Mouse (Mus musculus) heart, embryonic 15.5 days (tissue): ENCODE data around the gene Nrxn3. TPM values are rescaled to one million over a fixed set of nuclear protein-coding genes. Genes with fewer than 3 reads are reported as not detected.
A peak's percentile ranks its signal among the peaks of the same experiment; 100 is the strongest.

Source experiments
- ATAC-seq: fragments of 200-750 bp; cut with Nextera tagmentation; replicated peaks from 2 replicates; pipeline ENCODE4 v1.8.0; 2017; ENCODE audit warnings: low read depth, moderate TSS enrichment; ENCODE audit not compliant: insufficient number of reproducible peaks, insufficient read depth, low FRiP score
- H3K27ac ChIP-seq: fragments of 300-500 bp; sonication (generic); 2 replicates; pipeline ENCODE4 v1.5.1; 2015; ENCODE audit warnings: mild to moderate bottlenecking, inconsistent platforms
- H3K27me3 ChIP-seq: fragments of 300-500 bp; sonication (generic); 2 replicates; pipeline ENCODE4 v1.6.1; 2015; ENCODE audit warnings: inconsistent platforms
- H3K36me3 ChIP-seq: fragments of 300-500 bp; sonication (generic); 2 replicates; pipeline ENCODE4 v1.6.1; 2015; ENCODE audit warnings: mild to moderate bottlenecking, inconsistent platforms
- H3K4me1 ChIP-seq: fragments of 300-500 bp; sonication (generic); replicated peaks from 2 replicates; pipeline ENCODE4 v1.6.1; 2015; ENCODE audit warnings: inconsistent platforms
- H3K4me2 ChIP-seq: fragments of 300-500 bp; sonication (generic); 2 replicates; pipeline ENCODE4 v1.6.1; 2015; ENCODE audit warnings: inconsistent platforms, mild to moderate bottlenecking, moderate library complexity
- H3K4me3 ChIP-seq: fragments of 300-500 bp; sonication (generic); 2 replicates; pipeline ENCODE4 v1.5.1; 2015; ENCODE audit warnings: mild to moderate bottlenecking, inconsistent platforms
- H3K9ac ChIP-seq: fragments of 300-500 bp; sonication (generic); 2 replicates; pipeline ENCODE4 v1.6.1; 2015; ENCODE audit warnings: mild to moderate bottlenecking, inconsistent platforms
- H3K9me3 ChIP-seq: fragments of 300-500 bp; sonication (generic); replicated peaks from 2 replicates; pipeline ENCODE4 v1.6.1; 2016; ENCODE audit warnings: inconsistent platforms
- WGBS: fragments of 180-500 bp; shearing (Covaris S2); methylation state at CpG from one replicate; pipeline ENCODE4 v1.1.7; 2015; ENCODE audit warnings: mixed read lengths; 5-methylcytosine and 5-hydroxymethylcytosine counted together
- polyA plus RNA-seq: library from polyadenylated mRNA; unstranded; fragments of >200 nt; fragmentation: Nextera tagmentation; extraction: Ambion mirVana; gene quantifications from 2 replicates; pipeline ENCODE4 v1.2.1, GENCODE M21; 2015

The Nrxn3 gene
- polyA plus RNA-seq, 1 experiment from 2014 or later: 1.1 TPM

DNA sequence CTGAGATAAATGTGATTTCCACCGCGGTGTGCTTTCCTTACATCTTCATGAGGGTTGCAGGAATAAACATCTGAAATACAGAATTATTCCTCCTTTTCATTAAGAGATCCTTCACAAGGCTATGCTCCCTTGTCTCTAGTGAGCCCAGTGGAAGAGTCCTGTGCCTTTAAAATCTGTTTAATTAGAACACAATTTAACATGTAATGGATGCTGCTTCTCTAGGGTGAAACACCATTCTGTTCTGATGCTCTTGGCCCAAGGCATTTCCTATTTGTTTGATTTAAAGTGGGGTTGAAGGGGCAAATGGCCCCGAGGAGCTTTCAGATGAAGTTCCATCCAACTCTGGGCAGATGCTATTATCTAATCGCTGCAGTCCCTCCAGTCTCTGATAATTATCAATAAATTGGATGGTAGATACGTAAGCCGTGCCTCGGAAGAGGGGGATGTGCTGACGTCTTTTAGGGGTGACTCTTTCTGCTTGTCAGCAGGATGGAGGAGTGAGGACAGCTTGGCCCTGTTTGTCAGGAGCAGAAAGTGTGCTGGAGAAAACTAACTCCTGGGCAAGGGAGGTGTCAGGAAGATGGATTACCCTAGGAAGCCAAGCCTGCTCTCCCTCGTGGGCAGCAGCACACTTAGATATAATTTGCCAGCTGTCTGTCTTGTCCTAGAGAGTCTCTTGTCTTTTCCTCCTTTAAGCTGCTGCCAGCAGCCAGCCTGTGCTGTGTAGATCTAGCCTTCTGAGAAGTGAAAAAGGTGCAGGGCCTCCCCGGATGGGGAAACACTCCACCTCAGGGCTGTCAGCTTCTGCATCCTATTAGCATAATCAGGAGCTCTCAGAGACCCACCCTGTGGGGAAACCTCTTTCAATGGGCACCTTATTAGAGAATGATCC, 1041.8 kb downstream of the Nrxn3 start:
- 28% methylated on average over 10 of the region's 10 CpGs for WGBS
- no peaks in the 10 kb centered on the region for H3K36me3 ChIP-seq
- no peaks in the 10 kb centered on the region for H3K9me3 ChIP-seq
- ATAC-seq: no peak
- no peak overlapping the region for H3K4me2 ChIP-seq
- H3K4me3 ChIP-seq: no peak overlapping the region
- H3K4me1 ChIP-seq: no peaks in the 10 kb centered on the region
- H3K9ac ChIP-seq: no peak overlapping the region
- no peak overlapping the region for H3K27ac ChIP-seq
- no peaks in the 10 kb centered on the region for H3K27me3 ChIP-seq

GRCm38 (mm10) chr12:89765179-89765578, 1042.5 kb downstream of the Nrxn3 start:
- Histone ChIP-seq H3K4me1 (no peaks in the 10 kb centered on the region), H3K4me3 (no peak overlapping the region), H3K27me3 (no peaks in the 10 kb centered on the region), H3K36me3 (no peaks in the 10 kb centered on the region), H3K4me2 (no peak overlapping the region), H3K27ac (no peak overlapping the region), H3K9me3 (no peaks in the 10 kb centered on the region), H3K9ac (no peak overlapping the region)
- no peak for ATAC-seq
- WGBS: 81% methylated on average over 2 of the region's 2 CpGs

DNA sequence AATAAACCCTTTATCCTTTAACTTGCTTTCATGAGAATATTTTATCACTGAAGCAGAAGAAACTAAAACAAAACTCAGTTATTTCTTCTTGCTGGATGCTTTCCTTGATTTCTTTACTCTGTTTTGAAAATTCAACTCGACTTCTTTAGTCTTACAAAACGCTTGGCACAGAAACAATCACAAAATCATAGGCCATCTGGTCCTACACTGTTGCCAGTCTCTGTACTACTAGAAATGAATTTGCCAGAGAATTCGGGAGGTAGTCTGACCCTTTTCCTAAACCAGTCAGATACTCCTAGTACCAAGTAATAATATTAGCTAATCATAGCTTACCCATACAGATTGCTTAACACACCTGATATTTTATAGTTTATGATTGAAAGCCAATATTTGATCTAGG, 1066.1 kb downstream of the Nrxn3 start:
- H3K4me1 ChIP-seq: no peaks in the 10 kb centered on the region
- 65% methylated on average over 3 of the region's 3 CpGs for WGBS
- no peak overlapping the region for H3K4me3 ChIP-seq
- H3K36me3 ChIP-seq: no peaks in the 10 kb centered on the region
- H3K9ac ChIP-seq: no peak overlapping the region
- no peaks in the 10 kb centered on the region for H3K27me3 ChIP-seq
- no peak overlapping the region for H3K4me2 ChIP-seq
- no peak overlapping the region for H3K27ac ChIP-seq
- no peaks in the 10 kb centered on the region for H3K9me3 ChIP-seq
- ATAC-seq: no peak

DNA sequence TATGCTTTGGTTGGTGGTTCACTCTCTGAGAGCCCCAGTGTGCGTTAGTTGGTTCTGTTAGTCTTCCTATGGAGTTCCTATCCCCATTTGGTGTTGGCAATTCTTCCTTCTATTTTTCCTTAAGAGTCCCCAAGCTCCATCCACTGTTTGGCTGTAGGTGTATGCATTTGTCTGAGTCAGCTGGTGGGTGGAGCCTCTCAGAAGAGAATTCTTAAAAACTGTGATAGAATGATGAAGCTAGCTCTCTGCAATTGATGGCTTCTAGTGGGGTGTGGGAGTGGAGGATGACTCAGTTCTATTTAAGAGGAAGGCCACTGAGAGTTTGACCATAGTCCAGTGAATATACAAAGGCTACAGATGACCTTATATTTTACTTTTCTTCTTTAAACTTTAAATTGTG, 1067.3 kb downstream of the Nrxn3 start:
- no peak for ATAC-seq
- no peak overlapping the region for H3K27ac ChIP-seq
- H3K4me3 ChIP-seq: no peak overlapping the region
- H3K9ac ChIP-seq: no peak overlapping the region
- no peaks in the 10 kb centered on the region for H3K36me3 ChIP-seq
- no peaks in the 10 kb centered on the region for H3K9me3 ChIP-seq
- no peak overlapping the region for H3K4me2 ChIP-seq
- WGBS: 97% methylated on average over 1 of the region's 1 CpGs
- no peaks in the 10 kb centered on the region for H3K27me3 ChIP-seq
- no peaks in the 10 kb centered on the region for H3K4me1 ChIP-seq

GRCm38 (mm10) chr12:89791829-89792228, 1069.2 kb downstream of the Nrxn3 start:
- Histone ChIP-seq H3K4me2 (no peak overlapping the region), H3K36me3 (no peaks in the 10 kb centered on the region), H3K9ac (no peak overlapping the region), H3K4me1 (no peaks in the 10 kb centered on the region), H3K27me3 (no peaks in the 10 kb centered on the region), H3K4me3 (no peak overlapping the region), H3K27ac (no peak overlapping the region), H3K9me3 (no peaks in the 10 kb centered on the region)
- WGBS: 62% methylated on average over 3 of the region's 3 CpGs
- no peak for ATAC-seq

GRCm38 (mm10) chr12:89794741-89795140, 1072.1 kb downstream of the Nrxn3 start:
- H3K9me3 ChIP-seq: no peaks in the 10 kb centered on the region
- H3K4me2 ChIP-seq: no peak overlapping the region
- no peak overlapping the region for H3K27ac ChIP-seq
- no peaks in the 10 kb centered on the region for H3K4me1 ChIP-seq
- 85% methylated on average over 6 of the region's 6 CpGs for WGBS
- no peak overlapping the region for H3K4me3 ChIP-seq
- no peak for ATAC-seq
- no peaks in the 10 kb centered on the region for H3K36me3 ChIP-seq
- H3K9ac ChIP-seq: no peak overlapping the region
- no peaks in the 10 kb centered on the region for H3K27me3 ChIP-seq

GRCm38 (mm10) chr12:89808217-89808616, 1085.5 kb downstream of the Nrxn3 start:
- no peak overlapping the region for H3K4me2 ChIP-seq
- H3K9ac ChIP-seq: no peak overlapping the region
- H3K36me3 ChIP-seq: no peaks in the 10 kb centered on the region
- no peak for ATAC-seq
- H3K4me1 ChIP-seq: peaks cover 17% of the 10 kb centered on the region
- 69% methylated on average over 3 of the region's 3 CpGs for WGBS
- H3K4me3 ChIP-seq: no peak overlapping the region
- no peak overlapping the region for H3K27ac ChIP-seq
- H3K27me3 ChIP-seq: peaks cover 13% of the 10 kb centered on the region
- H3K9me3 ChIP-seq: no peaks in the 10 kb centered on the region

DNA sequence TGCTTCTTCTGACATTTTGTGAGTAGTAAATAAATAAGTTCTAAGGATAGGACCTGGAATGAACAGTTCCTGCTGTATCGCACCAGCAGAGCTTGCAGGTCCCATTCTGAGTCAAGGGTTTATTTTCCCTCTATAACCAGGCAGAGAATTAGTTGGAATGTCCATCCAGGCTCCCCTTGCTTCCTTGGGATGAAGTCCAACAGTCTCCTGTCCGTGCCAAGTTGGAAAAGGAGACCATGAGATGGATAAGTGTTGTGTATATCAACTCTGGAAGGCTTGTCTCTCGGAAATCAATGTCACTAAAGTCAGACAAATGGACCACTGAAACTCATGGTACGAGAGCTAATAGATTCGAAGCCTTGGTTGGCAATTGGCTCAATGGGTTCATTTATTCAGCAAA, 1087.5 kb downstream of the Nrxn3 start:
- no peak overlapping the region for H3K27ac ChIP-seq

DNA sequence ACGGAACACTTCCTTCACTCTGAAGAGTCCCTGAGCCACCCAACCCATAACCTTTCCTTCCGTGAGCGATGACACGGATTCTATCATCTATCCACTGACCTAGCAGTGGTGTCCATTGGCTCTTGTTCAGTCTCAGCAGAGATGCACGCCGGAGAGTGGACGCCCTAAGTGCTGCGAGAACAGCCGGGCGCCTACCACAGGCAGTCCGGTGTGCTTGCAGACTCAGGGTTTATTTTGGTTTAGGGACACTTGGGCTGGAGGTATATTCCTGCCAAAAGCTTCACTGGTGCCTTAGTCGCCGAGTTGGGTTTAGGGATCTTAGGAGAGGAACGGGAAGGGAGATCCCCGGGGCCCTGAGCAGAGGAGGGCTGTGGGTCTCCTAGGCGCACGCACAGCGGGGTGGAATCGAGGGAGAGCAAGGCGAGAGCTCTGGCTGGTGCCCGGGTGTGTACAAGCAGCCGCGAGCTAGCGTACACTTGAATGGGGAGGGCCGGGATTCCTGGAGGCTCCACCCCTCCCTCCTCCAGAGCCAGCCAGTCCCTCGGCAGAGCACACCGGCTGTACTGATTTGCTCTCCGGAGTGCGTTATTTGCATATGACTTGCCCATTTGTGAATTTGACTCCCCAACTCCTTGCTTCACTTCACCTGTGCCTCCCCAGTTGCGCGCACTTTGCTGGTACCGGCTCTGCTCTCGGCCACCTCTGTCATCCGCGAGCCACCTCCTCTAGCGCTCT, 1089.3 kb downstream of the Nrxn3 start:
- H3K4me1 ChIP-seq: peaks cover 20% of the 10 kb centered on the region
- no peaks in the 10 kb centered on the region for H3K36me3 ChIP-seq
- peak; percentile 93 for ATAC-seq
- H3K9me3 ChIP-seq: no peaks in the 10 kb centered on the region
- no peak overlapping the region for H3K27ac ChIP-seq
- H3K4me2 ChIP-seq: peak overlapping the region; percentile 93
- peak overlapping the region; percentile 52 for H3K4me3 ChIP-seq
- peaks cover 25% of the 10 kb centered on the region for H3K27me3 ChIP-seq
- WGBS: under 1% methylated on average over 36 of the region's 36 CpGs
- H3K9ac ChIP-seq: peak overlapping the region; percentile 41; the same call in 1 of the 2 replicates

More for the DNA sequence above, 1087.5 kb downstream of the Nrxn3 start:
- H3K4me3 ChIP-seq: no peak overlapping the region
- no peaks in the 10 kb centered on the region for H3K36me3 ChIP-seq
- 76% methylated on average over 5 of the region's 5 CpGs for WGBS
- ATAC-seq: no peak
- H3K27me3 ChIP-seq: peaks cover 25% of the 10 kb centered on the region
- peaks cover 20% of the 10 kb centered on the region for H3K4me1 ChIP-seq
- no peaks in the 10 kb centered on the region for H3K9me3 ChIP-seq
- H3K9ac ChIP-seq: no peak overlapping the region
- H3K4me2 ChIP-seq: no peak overlapping the region

DNA sequence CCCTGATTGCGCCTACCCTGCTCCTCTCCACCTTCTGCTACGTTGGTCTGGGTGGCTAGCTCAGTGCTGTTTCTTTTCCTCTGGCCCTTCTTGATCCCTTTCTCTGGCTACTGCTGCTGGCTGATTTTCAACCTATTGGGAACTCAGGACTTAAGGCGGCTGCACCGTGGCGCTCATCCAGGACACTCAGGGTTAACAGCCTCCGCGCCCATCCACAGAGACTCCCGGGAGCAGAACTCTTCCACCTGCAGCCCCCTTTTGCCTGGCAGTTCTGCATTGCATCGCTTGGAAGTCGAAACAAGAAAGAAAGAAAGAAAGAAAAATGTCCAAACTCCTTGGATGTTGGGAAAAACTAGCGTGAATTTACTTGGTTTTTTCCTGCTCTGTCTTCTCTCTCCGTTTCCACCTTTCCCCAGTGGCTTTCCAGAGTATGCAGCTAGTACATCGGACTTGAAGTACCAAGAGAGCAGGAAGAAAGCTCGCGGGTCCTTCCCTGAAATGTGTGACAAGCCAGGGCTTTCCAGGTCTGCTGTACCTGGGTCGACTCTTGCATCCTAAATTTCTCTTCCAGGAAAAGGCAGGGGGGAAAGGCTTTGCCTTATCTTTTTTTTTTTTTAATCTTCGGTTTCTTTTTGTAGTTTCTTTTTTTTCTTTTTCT, 1090.0 kb downstream of the Nrxn3 start:
- Histone ChIP-seq H3K9ac (peak overlapping the region; percentile 28; the same call in 1 of the 2 replicates), H3K9me3 (no peaks in the 10 kb centered on the region), H3K27ac (no peak overlapping the region), H3K4me1 (peaks cover 20% of the 10 kb centered on the region), H3K36me3 (no peaks in the 10 kb centered on the region), H3K4me2 (peak overlapping the region; percentile 93), H3K27me3 (peaks cover 25% of the 10 kb centered on the region), H3K4me3 (peak overlapping the region; percentile 52)
- WGBS: under 1% methylated on average over 17 of the region's 17 CpGs
- ATAC-seq: 0 out of 2 replicates have a peak, but pooled peaks have one; percentile 14

- H3K9ac ChIP-seq: no peak overlapping the region
- H3K4me2 ChIP-seq: peak overlapping the region; percentile 93
- H3K4me1 ChIP-seq: peaks cover 20% of the 10 kb centered on the region
- peak overlapping the region; percentile 52 for H3K4me3 ChIP-seq
- no peak overlapping the region for H3K27ac ChIP-seq
- no peaks in the 10 kb centered on the region for H3K36me3 ChIP-seq
- no peak for ATAC-seq
- peaks cover 25% of the 10 kb centered on the region for H3K27me3 ChIP-seq
- no peaks in the 10 kb centered on the region for H3K9me3 ChIP-seq
- WGBS: 13% methylated on average over 13 of the region's 13 CpGs
Measured at GRCm38 (mm10) chr12:89813294-89813693, 1090.6 kb downstream of the Nrxn3 start.
